Mouse (Mus musculus): ENCODE data around the gene Hdac9.

The Hdac9 gene

GRCm38 (mm10) chr12:34803721-34804120 lies 113.2 kb downstream of the Hdac9 start:
- no peak for DNase-seq

DNA sequence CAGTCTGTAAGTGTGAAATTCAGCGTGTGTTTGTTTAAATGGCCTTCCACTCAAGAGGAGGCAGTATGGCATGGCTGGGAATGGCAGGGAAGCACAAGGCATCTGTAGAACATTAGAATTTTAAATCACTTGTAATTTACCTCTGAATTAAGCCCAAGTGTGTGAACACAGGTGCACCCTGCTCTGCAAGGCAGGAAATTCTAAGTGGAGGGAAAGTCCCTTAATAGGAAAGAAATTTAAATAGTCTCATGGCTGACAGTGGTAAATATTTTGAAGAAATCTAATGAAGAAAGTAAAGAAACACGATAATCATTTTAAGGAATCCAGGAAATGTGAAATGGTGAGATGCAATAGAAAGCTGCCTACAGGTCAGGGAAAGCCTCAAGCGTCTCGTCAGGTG lies 114.6 kb downstream of the Hdac9 start:
- no peak for DNase-seq

DNA sequence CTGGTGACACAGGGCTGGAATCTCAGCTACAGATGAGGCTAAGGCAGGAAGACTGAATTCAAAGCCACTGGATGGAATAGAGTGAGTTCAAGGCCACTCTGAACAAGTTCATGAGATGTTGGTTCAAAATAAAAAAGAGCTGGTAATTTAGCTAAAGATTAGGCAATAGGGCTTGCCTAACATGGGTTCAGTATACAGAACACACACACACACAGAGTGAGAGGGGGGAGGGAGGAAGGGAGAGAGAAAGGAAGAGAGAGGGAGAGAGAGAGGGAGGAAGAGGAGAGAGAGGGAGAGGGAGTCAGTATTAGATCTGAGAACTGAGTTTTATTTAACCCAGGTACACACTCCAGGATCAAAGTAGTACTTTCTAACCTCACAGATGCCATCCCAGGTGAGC lies 115.1 kb downstream of the Hdac9 start:
- DNase-seq: no peak

DNA sequence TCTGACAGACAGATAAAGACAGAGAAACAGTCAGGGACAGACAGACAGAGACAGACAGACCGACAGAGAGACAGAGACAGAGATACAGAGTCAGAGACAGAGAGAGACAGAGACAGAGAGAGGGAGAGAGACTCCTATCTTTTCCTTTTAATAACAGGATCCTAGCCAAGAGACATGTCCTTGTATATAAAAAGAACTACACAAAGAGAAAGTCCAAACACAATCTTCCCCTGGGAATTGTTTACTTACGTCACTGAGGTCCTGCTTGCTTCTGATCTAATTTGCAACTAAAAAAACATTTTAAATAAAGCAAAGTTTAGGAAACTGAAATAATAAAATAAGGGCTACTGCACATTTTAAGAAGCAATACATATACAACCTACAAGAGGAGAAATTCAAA lies 119.5 kb downstream of the Hdac9 start:
- no peak for DNase-seq

GRCm38 (mm10) chr12:34795487-34795886 lies 121.4 kb downstream of the Hdac9 start:
- no peak for DNase-seq

- DNase-seq: no peak
Observed at GRCm38 (mm10) chr12:34792113-34792452, 124.8 kb downstream of the Hdac9 start.

- no peak for DNase-seq
Observed at GRCm38 (mm10) chr12:34791213-34792112, 125.4 kb downstream of the Hdac9 start.

DNA sequence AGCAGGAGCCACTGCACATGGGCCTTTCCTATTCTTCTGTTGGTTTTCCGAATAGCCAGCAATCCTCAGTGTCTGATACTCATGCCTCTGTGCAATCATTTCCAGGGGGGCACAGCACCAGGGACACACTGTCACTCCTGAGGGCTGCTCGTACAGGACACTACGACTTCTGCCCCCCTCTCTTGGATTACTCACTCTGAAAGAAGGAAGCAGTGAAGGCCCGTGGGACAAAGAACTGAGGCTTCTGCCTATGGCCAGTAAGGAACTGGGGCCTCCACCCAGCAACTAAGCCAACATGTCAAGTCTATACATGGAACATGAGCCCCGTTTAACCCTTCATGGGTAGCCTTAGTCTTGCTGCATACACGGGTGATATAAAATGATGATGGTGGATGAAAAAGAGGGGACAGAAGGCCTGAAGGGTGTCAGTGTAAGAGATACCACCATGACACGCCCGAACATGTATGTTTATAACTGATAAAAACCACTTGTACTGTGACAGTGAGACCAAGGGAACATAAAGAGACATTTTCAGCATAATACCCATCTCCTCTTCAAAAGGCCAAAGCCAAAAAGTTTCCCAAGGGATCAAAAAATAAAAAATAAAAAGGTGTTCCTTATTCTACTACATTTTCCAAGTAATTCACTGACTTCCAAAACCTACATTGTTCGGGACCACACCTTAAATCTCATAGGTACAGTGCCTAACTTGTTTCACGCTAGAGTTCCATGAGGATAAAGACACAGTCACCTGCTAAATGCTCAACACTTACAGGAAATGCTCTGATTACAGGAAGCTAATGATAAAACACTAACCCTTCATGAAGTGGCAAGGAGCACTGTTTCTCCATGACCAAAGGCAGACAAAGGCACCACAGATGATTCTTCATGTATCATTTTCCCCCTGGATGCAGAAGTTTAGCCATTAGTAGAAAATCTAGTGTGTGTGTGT lies 127.6 kb downstream of the Hdac9 start:
- DNase-seq: no peak

DNA sequence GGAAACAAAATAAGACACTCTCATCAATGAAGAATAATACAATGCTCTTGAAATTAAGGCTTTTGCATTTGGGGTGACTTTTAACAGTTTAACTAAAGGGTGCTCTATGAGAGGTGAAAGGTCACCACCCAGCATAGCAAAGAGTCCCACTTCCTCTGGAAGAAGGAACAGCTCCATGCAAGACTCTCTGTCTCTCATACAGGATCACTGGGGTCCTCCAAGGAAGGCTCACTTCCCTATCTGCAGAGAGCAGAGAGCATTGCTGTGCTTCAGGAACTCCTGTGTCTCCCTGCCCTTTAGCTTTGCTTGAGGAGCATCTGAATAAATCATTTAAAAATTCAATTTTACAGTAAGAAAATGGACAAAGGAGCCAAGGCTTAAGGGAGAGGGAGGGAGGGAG lies 129.5 kb downstream of the Hdac9 start:
- DNase-seq: no peak

DNA sequence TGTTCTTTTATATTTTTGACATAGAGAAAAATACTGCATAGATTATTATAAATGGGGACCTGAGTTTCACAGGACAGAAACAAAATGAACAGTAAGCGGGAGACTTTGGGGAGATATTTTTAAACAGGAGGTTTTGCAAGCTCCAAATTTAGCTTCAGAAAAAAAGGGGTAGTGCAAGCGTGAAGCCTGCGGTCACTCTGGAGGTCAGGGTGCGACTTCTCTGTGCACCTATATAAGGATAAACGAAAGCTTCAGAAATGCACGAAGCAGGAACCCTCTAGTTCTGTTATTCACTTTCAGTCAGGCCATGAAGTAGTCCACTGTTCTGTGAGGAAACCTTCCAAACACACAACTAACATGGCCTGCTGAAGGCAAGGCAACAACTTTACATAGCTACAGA lies 133.3 kb downstream of the Hdac9 start:
- DNase-seq: no peak

DNA sequence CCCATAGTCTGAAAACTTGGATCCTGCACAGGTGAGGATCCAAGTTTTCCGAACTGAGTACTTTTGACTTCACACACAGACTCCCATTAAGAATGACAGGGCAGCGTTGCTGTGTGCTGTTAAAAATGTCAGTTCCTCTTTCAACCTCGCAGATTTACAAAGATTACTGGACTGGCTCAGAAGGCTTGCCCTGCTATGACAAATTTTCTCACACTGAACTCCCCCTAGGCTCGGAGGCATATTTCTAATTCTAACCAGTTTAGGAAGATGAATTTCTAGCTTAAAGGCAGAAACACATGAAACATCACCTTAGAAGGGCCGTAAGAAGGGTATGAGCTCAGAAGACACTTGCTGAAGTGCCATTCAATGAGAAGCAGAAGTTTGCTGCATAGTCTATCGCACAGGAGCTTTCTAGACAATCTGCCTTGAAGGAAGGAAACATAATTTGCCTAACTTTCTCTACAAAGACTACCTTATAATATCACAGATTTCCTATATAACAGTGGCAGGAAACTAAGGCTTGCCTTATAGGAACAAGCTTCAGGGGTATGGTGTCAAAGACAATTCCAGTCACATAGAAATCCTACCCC lies 137.4 kb downstream of the Hdac9 start:
- DNase-seq: no peak

DNA sequence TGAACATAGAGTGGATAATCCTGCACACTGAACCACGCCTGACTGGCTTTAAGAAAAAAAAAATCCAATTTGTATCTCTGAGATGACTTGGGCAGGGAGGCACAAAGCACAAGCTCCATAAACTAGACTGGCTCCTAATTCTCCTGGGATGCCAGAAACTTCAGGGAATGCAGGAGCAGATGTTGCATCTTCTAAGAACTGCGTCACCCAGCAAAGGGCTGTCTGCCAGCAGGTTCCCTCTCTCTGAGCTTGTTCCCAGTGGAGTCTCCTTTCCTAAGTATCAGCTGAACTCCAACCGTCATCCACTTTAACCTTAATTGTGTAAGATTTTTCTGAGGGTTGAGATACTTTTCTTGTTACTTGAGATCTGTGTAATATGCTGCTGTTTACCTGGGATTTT lies 140.7 kb downstream of the Hdac9 start:
- no peak for DNase-seq

GRCm38 (mm10) chr12:34774071-34774470 lies 142.8 kb downstream of the Hdac9 start:
- DNase-seq: no peak

GRCm38 (mm10) chr12:34767226-34767775 lies 149.6 kb downstream of the Hdac9 start:
- DNase-seq: no peak

DNA sequence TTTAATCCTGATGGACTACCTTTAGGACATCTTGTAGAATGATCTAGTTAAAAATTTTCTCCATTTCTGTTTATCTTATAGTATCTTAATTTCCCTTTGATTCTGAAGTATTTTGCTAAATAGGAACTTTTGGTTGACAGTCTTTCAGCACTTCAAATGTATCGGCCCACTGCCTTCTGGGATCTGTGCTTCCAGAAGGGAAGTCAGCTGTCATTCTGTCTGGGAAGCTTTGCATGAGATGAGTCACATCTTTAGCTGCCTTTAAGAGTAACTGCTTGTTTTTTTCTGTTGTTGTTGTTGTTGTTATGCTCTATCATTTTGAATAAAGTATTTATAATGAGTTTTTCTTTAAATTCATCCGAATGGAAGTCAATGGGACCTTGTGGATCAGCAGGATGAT lies 169.6 kb downstream of the Hdac9 start:
- no peak for DNase-seq

- no peak for DNase-seq
Observed at GRCm38 (mm10) chr12:34725204-34725603, 191.7 kb downstream of the Hdac9 start.

GRCm38 (mm10) chr12:34724274-34724673 lies 192.6 kb downstream of the Hdac9 start:
- DNase-seq: no peak

DNA sequence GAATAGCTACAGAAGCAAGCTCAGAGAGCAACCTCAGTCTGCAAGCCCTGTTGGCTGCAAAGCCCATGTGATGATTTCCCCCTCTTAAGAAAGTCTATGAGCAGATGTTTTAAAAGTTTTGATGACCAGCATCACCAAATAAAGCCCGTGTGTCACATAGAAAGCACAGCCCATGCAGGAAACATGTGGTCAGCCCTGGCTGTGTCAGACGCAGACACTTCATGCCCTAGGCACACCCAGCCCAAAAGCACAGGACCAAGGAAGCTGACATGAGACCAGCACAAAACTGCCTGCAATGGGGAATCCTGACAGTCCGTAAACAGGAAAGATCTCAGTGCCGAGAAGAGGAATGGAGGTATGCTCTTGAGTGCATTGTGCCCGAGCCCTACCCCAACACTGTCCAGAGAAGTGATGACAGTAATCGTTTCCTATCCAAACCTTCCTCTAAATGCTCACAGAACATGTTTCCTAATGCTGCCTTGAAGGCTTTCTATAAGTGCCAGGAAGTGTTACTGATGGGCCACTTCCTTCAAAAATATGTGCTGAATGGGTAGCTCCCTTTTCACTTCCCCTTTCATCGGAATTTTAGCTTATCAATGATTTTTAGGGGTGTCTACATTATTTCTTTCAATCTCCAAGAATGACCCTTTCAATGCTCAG lies 193.9 kb downstream of the Hdac9 start:
- DNase-seq: no peak

DNA sequence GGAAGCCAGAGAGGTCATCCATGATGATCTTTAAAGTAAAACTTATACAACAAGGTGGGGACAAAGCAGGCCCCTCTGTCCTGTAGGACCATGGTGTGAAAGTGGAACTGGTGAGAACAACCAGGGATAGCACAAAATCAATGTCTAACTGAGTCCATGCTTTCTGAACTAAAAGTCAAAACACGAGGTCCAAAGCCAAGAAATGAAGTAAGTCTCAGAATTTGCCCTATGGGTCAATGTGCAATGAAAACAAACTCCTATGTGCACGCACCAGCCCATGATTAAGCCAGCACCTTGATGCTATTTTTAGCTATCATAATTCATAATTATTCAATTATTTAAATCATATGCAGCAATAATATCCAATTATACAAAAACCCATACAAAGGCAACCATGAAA lies 196.0 kb downstream of the Hdac9 start:
- no peak for DNase-seq

DNA sequence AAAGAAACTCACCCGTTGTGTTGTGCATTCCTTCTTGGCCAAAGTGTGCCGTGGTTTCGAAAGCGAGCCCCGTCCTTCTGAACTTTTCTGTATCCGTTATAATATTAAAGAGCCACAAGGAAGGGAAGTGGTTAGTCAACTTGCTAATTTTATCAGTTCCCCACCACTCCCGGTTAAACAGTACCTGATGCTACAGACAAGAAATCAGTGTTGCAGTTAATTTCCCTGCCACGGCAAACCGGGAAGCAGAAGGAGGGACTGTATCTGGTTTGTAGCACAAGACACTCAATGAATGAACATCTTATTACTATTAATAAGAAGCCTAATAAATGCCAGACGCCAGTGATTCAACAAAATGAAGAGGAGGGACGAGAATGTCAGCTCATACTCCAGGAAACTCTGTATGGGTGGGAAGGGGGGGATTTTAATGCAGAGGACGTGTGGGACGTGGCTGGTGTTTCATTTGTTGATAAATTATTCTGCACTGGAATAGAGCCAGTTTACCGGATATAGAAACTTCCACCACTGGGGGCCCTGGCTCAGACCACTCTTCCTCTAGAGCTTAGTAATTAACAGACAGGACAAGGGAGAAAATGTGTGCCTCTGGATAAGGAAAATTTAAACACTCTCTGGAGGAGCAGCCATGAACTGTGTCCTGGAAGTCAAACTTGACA lies 202.5 kb downstream of the Hdac9 start:
- DNase-seq: no peak

- DNase-seq: no peak
Observed at GRCm38 (mm10) chr12:34697981-34698380, 218.9 kb downstream of the Hdac9 start.

GRCm38 (mm10) chr12:34696736-34697135 lies 220.2 kb downstream of the Hdac9 start:
- no peak for DNase-seq
